Mouse (Mus musculus): ENCODE measurements at regions not wholly inside any gene's neighbourhood (a gene's known extent, or its start where the extent isn't known, plus 50 kb on each side); places are given as distances from the start of the nearest gene placed in this dataset.
A peak's percentile ranks its signal among the peaks of the same experiment; 100 is the strongest.
"Not testable (repeated sequence)": the region's sequence is repeated elsewhere in the genome, so short reads cannot be mapped to it uniquely, and the experiment has no call there.

DNA sequence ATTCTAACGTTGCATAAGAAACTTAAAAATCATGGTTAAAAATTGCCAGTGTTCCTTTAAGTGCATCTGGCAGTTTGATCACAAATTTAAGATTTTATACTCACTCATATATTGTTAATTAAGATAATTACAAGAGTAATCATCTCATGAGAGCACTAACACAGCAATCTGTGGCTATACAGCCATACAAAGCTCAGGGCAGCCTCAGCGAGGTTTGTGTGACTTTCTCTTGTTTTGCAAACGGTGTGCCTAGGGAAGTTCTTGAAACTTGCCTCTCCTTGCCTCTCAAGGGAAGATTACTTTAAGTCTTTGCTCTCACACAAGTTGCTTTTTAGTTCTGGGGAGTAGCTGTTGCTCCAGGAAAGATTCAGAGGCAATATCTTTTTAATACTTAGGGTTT lies 58.1 kb upstream of the Slc1a4 start:
- no peak for DNase-seq
- intact Hi-C loops (cut with DNase I), result no loop called here

DNA sequence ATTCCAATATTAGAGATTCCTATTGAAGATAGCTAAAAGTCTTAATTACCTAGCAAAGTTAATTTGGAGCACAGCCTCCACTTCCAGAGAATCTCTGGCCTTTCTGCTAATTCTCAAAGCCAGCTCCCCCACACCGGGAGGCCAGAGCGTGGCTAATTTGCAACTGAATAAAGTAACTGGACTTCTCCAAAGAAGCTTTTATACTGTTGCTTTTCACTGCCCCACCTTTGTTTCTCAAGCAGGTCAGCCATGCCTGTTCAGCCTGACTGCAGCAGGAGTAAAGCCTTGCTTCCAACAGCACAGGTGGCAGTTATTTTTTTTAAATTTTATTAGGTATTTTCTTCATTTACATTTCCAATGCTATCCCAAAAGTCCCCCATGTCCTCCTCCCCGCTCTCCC lies 60.8 kb upstream of the Slc1a4 start:
- intact Hi-C loops (cut with DNase I); DNase-seq: not testable (repeated sequence)

DNA sequence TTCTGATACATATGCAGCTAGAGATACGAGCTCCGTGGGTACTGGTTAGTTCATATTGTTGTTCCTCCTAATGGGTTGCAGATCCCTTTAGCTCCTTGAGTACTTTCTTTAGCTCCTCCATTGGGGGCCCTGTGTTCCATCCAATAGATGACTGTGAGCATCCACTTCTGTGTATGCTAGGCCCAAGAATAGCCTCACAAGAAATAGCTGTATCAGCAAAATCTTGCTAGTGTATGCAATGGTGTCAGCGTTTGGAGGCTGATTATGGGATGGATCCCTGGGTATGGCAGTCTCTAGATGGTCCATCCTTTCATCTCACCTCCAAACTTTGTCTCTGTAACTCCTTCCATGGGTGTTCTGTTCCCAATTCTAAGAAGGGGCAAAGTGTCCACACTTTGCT lies 61.3 kb upstream of the Slc1a4 start:
- DNase-seq; intact Hi-C loops (cut with DNase I): not testable (repeated sequence)

DNA sequence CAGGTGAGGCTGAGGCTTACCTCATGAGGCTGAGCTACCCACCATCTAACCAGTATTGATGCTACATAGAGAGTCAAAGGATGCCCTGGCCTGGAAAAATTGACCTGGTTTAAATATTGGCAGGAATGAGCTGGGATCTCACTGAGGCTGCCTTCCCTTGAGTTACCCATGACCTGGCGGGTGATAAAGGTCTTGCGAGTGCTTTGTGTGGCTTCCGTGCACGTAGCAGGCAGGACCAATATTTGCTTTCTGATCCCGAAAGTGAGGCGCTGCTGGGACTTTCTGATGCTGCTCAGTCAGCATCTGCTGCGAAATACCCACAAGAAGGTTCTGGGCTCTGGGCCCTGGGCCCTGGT lies 63.3 kb upstream of the Slc1a4 start:
- DNase-seq, result no peak
- intact Hi-C loops (cut with DNase I), result no loop called here

DNA sequence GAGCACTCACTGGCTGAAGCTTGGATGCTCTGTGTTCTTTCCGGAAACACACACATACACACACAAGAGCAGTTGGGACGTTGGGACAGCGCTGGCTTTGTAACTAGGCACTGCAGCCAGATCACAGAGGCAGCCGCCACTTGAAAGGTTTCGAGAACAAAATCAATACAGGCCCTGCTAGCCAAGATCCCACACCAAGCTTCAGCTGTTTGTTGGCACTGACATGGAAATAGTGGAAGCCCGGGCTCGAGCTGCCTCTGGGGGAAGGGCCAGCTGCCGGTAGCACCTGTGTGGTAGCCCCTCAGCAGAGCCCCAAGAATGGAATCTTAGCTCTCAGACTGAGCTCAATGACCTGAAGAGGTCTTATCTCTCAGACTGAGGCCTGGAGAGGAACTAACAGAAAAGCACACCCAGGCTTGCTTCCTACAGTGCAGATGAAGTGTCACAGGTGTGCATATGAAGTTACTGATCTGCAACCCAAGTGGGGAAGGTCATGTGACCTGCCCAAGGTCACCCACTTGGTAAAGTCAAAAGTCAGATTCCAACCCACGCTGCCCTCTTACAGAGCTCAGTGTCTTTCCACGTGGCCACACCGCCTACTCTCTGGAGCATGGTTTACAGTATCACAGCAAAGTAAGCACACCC lies 63.8 kb upstream of the Slc1a4 start:
- DNase-seq, result no peak
- intact Hi-C loops (cut with DNase I), result no loop called here

DNA sequence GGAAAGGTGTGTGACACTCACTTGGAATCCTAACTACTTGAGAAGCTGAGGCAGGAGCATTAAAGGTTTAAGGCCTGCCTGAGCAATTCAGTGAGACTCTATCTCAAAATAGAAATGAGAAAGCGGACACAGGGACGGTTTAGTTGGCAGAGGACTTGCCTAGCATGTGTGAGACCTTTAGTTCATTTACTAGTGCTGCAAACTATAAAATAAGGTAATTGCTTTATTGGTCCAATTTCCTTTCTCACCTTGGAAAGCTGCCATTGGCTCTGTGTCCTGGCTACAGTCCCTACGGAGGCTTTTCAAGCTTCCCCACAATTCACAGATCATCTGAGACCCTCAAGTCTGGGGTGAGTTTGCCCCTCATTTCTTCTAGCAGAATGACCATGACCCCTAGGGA lies 64.4 kb upstream of the Slc1a4 start:
- intact Hi-C loops (cut with DNase I), result no loop called here
- DNase-seq, result no peak

GRCm38 (mm10) chr11:20400302-20401234 lies 68.1 kb upstream of the Slc1a4 start:
- peak; percentile 87 to 93 for DNase-seq
- intact Hi-C loops (cut with DNase I), result loop anchor here (1.0 to 5.0 kb wide), 5 partner anchors 68 to 568 kb away; partner anchors contain the start of genes Rab1a and Slc1a4

DNA sequence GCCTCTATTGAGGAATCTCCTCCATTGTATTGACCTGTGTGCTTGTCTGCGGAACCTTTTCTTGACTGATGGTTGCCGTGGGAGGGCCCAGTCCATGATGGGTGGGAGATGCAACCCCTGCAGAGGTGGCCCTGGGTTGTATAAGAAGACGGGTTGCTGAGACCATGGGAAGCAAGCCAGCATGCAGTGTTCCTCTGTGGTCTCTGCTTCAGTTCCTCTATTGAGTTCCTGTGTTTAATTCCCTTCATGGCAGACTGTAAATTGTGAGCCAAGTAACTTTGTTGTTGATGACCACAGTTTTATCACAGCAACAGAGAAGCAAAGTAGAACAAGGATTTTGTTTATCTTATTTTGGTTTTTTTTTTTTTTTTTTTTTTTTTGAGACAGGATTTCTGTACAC lies 70.9 kb upstream of the Slc1a4 start:
- intact Hi-C loops (cut with DNase I), result loop anchor here (5.0 kb wide), 2 partner anchors 201 to 571 kb away; partner anchors contain the start of gene Rab1a
- no peak for DNase-seq

DNA sequence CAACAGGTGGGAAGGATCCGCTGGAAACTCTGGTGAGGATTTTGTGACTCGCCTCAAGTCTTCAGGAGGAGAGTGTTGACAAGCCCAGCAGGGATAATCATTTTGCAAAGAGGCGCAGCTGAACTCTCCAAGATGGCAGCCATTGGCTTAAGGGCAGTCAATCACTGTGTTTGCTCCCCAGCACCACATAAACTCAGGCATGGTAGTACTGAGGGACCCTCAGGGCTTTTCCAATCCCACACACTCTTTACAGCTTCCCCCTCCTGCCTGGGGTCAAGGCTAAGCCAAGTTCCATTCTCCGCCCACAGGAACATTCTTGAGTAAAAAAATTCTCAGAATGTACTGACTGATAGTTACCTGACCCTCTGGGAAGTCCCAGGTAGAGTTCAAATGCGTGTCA lies 72.0 kb upstream of the Slc1a4 start:
- intact Hi-C loops (cut with DNase I), result loop anchor here (5.0 kb wide), 2 partner anchors 202 to 572 kb away; partner anchors contain the start of gene Rab1a
- DNase-seq, result no peak

DNA sequence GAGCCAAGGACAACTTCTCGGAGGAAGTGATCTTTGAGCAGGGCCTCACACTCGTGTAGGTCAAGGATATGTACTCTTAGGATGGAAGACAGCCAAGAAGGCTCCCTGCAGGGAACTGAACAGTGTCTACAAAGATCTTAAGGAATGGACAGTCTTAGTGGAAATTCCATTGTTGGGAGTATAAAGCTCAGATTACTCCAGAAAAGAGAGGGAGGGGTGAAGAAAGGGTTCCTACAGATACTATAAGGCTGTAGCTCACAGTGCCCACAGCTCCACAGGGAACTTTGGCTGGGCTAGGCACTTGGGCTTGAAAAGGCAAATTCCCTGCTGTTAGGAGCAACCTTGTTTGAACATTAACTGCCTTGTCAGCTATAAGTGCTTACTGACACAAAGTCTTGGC lies 85.6 kb upstream of the Slc1a4 start:
- intact Hi-C loops (cut with DNase I), result no loop called here
- DNase-seq, result no peak

DNA sequence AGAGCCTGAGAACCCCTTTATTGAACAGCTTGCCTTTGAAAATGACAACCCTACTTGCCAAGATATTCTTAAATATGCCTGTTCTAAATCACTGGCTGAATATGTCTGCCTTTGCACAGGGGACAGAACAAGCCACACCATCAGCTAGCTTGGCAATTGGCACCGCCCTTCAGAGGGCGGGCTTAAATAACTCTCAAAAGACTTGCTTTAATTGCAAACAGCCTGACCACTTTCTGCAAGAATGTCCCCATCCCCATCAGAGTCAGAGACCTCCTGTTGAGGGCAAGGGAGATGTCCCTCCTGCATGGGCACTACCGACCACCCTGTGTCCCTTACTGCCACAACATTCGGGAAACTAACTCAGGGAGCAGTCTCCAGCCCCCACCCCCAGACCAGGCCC lies 88.4 kb upstream of the Slc1a4 start:
- no peak for DNase-seq
- intact Hi-C loops (cut with DNase I), result no loop called here

DNA sequence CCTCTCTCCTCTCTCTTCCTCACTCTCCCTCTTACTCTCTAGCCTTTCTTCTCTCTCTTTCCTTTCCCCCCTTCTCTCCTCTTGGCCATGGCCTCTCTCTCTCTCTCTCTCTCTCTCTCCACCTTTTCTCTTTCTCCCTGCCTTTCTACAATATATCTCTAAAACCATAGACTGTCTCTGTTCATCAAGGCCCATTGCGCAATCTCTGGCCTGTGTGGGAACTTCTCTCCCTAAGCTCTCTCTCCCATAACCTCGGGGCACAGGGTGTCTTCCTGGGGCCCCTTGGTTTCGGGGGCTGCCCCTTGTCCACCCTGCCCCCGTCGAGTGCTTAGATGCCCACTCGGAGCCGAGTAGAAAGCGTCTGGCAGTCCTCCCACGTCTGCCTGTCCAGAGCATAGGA lies 103.5 kb upstream of the Slc1a4 start:
- DNase-seq, result no peak
- intact Hi-C loops (cut with DNase I), result no loop called here

- intact Hi-C loops (cut with DNase I), result no loop called here
- no peak for DNase-seq
These were observed 100.6 kb upstream of the Sertad2 start for GRCm38 (mm10) chr11:20442476-20442875.

DNA sequence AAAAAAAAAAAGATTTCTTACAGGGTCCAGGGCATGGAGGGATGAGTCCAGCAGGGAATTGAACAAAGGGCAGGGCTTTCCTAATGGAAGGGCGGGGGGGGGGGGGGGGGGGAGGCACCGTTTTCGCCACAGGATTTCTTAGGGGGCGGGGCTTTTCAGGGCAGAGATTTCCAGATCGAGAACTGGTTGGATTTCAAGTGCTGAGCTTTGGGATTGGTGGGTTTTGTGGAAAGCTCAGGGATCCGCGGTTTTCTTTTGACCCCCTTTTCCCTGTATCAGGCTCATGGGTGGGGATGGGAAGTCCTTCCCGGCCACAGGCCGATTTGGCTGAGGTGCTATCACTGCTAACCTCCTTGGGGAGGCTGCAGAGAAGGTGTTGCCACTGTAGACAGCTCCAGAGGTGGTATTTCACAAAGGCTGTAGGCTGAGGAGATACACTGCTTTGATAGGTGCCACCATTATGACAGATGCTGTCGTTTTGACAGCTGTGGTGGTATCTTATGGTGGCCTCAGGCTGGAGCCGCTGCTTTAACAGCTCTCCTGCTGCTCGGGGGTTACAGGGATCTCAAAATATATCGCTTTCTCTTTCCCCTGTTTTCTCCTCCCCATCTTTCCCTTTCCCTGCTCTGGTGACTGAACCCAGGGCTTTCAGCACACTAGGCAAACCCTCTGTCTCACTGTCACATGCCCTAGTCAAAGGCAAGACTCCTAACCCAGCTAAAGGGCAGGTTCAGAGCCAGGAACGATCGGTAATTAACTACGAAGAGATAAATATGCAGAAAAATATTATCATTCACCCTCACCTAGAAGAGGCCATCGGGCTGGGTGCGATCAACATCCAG lies 97.8 kb upstream of the Sertad2 start:
- DNase-seq, result no peak
- intact Hi-C loops (cut with DNase I), result no loop called here

DNA sequence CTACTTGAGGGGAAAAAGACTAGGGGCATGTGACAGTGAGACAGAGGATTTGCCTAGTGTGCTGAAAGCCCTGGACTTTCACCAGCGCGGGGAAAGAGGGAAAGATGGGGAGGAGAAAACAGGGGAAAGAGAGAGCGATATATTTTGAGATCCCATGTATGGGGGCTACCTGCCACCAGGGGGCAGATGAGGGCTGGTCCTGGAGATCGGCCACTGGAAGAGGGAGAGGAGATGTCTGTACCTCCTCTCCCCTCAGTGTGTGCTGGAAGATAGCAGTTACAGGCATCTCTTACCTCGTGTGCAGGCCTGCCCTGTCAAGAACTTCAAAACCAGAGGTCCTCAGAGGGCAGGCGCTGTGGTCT lies 97.2 kb upstream of the Sertad2 start:
- intact Hi-C loops (cut with DNase I), result loop anchor here (2.0 kb wide), 1 partner anchor 297 kb away; no protein-coding TSS in a partner anchor
- peak; percentile 59 to 85 for DNase-seq

GRCm38 (mm10) chr11:20452901-20453300 lies 90.2 kb upstream of the Sertad2 start:
- intact Hi-C loops (cut with DNase I), result no loop called here
- no peak for DNase-seq

GRCm38 (mm10) chr11:20453786-20454185 lies 89.3 kb upstream of the Sertad2 start:
- DNase-seq, result no peak
- intact Hi-C loops (cut with DNase I), result loop anchor here (2.0 kb wide), 2 partner anchors 185 to 289 kb away; no protein-coding TSS in a partner anchor

DNA sequence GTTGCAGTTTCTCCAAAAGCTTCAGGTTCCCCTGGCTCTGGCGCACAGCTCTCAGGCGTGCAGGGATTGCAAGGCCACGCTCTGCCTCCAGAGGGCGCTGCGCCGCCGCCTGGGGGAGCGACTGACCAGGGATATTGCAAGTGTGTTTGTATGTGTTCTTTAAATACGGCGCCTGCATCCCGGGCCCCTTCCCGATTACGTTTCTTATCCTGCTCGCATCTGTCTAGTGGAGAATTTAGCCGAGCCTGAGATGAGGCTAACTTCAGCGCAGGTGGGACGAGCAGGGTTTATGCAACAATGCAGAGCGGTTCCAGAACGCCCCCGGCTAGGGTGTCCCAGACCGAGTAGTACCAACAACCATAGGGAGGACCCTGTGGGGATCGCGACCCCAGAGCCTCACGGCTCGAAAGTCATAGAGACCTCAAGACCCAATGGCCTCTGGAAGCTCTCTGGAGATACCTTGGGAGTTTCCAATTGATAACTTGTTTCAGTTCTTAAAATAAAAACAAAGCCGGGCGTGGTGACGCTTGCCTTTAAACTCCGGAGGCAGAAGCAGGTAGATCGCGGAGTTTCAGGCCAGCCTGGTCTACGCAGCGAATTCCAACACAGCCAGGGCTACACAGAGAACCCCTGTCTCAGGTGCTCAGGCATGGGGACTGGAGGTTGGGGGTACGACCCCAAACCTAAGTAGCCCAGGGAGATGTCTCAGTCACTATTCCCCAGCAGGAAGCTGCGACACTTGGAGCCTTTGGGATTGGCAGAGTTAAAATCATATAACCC lies 87.8 kb upstream of the Sertad2 start:
- intact Hi-C loops (cut with DNase I), result loop anchor here (1.0 to 5.0 kb wide), 5 partner anchors 87 to 457 kb away; partner anchors contain the start of gene Sertad2
- DNase-seq, result peak; percentile 88 to 94

DNA sequence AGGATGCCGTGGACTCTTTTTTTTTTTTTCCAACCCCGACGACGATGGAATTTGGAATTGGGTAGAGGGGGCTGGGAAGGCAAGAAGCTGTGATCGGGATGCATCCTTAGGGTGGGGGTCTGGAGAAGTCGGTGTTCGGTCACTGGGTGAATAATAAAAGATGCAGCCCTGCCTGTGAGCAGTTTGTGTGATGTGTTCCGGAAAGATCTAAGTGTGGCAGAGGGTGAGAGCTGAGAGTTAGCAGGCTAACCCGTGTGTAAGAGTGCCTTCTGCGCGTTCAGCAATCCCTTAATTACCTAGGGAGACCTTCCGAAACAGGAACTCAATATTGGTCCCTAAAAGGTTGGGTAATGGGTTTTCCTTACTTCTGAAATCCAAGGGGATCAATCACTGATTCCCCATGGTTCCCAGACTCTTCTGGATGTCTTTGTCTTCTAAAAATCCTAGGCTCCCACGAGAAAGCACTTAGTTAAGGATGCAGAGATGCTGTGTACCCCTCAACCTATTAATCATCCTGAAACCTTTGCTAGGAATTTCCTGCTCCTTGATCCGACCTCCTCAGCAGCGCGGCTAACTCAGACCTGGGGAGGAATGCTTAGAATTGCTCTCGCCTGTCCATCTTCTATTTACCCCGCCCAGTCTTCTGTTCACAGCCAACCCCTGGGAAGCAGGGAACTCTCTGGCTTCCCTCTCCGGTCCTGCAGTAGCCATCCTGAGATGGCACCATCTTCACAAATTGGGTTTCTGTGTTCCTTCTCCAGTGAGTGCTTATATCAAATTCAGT lies 87.0 kb upstream of the Sertad2 start:
- DNase-seq, result peak in 1 of 2 experiments; percentile 37
- intact Hi-C loops (cut with DNase I), result loop anchor here (1.0 to 5.0 kb wide), 5 partner anchors 86 to 456 kb away; partner anchors contain the start of gene Sertad2
